ENCODE assay signal across 20 mouse cellular contexts in genomic region chr12:112639526-112639925, GRCm38 (mm10). TPM values are rescaled to one million over a fixed set of nuclear protein-coding genes. Genes with fewer than 3 reads are reported as not detected.
DNase-seq lines count a peak whose midpoint lies in the region; TF ChIP-seq lines count a peak whose summit lies in the region.
"Had no signal": no experiment of that assay in that cellular context is flagged by ENCODE, and none has a peak within 500 bp of the region (broad histone marks: within the 10 kb centered on the region; RNA-seq: fewer than 3 reads in every experiment).

No protein-coding gene starts in this region.

- TF ChIP-seq CTCF in gastrocnemius, adult 2 months (IDR thresholded peaks at IDR 0.05): no peak
- TF ChIP-seq CTCF in testis, adult 2 months (IDR thresholded peaks at IDR 0.05; ENCODE audit: control insufficient read depth, insufficient read depth, insufficient replicate concordance, low read depth, low read length): no peak

- intact Hi-C loops in gastrocnemius, adult 2 months (cut with DNase I): no loop called here

- no peaks in the 10 kb centered on the region for H3K27me3 ChIP-seq in testis, adult 2 months (ENCODE audit: control insufficient read depth, insufficient read depth, low read length)
- H3K27me3 ChIP-seq: forebrain, embryonic 13.5 days; heart, embryonic 12.5 days; heart, embryonic 15.5 days; hindbrain, embryonic 13.5 days had no signal

- no peak for DNase-seq in gastrocnemius, adult 2 months
- DNase-seq in gastrocnemius, postnatal 25 days: no peak
- DNase-seq in testis, postnatal 10 days (ENCODE audit: low spot score): no peak
- DNase-seq in thymus, postnatal 36 days: peak; percentile 24 to 56
- no peak for DNase-seq in adrenal gland, adult (ENCODE audit: inconsistent age in 2 of 2, low spot score in 1 of 2)
- DNase-seq: adrenal gland, postnatal 14 days; cerebellum, adult 11 months; cerebellum, adult 9-10 months; cerebellum, postnatal 14 days; gastrocnemius, postnatal 14 days; heart, adult 18-20 months; heart, postnatal 10 days; heart, postnatal 36 days had no signal

- H3K4me3 ChIP-seq in gastrocnemius, adult 2 months: no peak overlapping the region
- H3K4me3 ChIP-seq in testis, adult 2 months (ENCODE audit: control insufficient read depth, low read depth, low read length): peak overlapping the region; percentile 30
- H3K4me3 ChIP-seq: forebrain, embryonic 10.5 days; forebrain, embryonic 13.5 days; heart, embryonic 12.5 days; heart, embryonic 15.5 days; hindbrain, embryonic 10.5 days; hindbrain, embryonic 13.5 days had no signal

- H3K36me3 ChIP-seq in testis, adult 2 months (ENCODE audit: control insufficient read depth, insufficient read depth, low read length): no peaks in the 10 kb centered on the region
- H3K36me3 ChIP-seq: forebrain, embryonic 10.5 days; hindbrain, embryonic 10.5 days; hindbrain, embryonic 13.5 days had no signal

- no peak for TF ChIP-seq POLR2A in testis, adult 2 months (IDR thresholded peaks at IDR 0.05; ENCODE audit: control insufficient read depth, low read depth, low read length)

- H3K27ac ChIP-seq in gastrocnemius, adult 2 months: peak overlapping the region; percentile 35; the same call in 1 of the 2 replicates
- H3K27ac ChIP-seq in testis, adult 2 months (ENCODE audit: control insufficient read depth, insufficient read depth, low read depth, low read length): no peak overlapping the region
- H3K27ac ChIP-seq: forebrain, embryonic 10.5 days; forebrain, embryonic 13.5 days; heart, embryonic 15.5 days; hindbrain, embryonic 10.5 days; hindbrain, embryonic 13.5 days had no signal

- peaks cover 12% of the 10 kb centered on the region for H3K4me1 ChIP-seq in testis, adult 2 months (ENCODE audit: control insufficient read depth, insufficient read depth, low read length)
- H3K4me1 ChIP-seq: heart, embryonic 12.5 days had no signal

RNA-seq across cellular contexts. Expression of gene Siva1, which starts 5.0 kb away (rescaled TPM):
- 10 to 100 TPM; 18.6 to 25.3 TPM for total RNA-seq in gastrocnemius, adult 2 months (2021)
- total RNA-seq in gastrocnemius, postnatal 25 days (2021): 10 to 100 TPM; 13.4 to 16.1 TPM
- polyA plus RNA-seq in testis, adult 2 months (2012; rRNA removed): 36.0 and 41.7 TPM in 2 replicates

RNA-seq across cellular contexts. Expression of gene Adssl1, which starts 19.7 kb away (rescaled TPM):
- 1,000 to 10,000 TPM; 1,028 to 1,061 TPM for total RNA-seq in gastrocnemius, adult 2 months (2021)
- 100 to 1,000 TPM; 887 to 928 TPM for total RNA-seq in gastrocnemius, postnatal 25 days (2021)
- 7.9 and 8.9 TPM in 2 replicates for polyA plus RNA-seq in testis, adult 2 months (2012; rRNA removed)

RNA-seq across cellular contexts. Expression of gene Akt1, which starts 35.2 kb away (rescaled TPM):
- total RNA-seq in gastrocnemius, adult 2 months (2021): 10 to 100 TPM; 50.9 to 59.3 TPM
- 10 to 100 TPM; 63.5 to 69.7 TPM for total RNA-seq in gastrocnemius, postnatal 25 days (2021)
- polyA plus RNA-seq in testis, adult 2 months (2012; rRNA removed): 28.3 and 29.1 TPM in 2 replicates

RNA-seq across cellular contexts. Expression of gene Zbtb42, which starts 39.1 kb away (rescaled TPM):
- total RNA-seq in gastrocnemius, adult 2 months (2021): under 1 TPM; 0.64 to 0.81 TPM
- 1 to 10 TPM; 1.2 to 1.9 TPM for total RNA-seq in gastrocnemius, postnatal 25 days (2021)
- polyA plus RNA-seq in testis, adult 2 months (2012; rRNA removed): 49.9 and 55.5 TPM in 2 replicates

RNA-seq across cellular contexts. Expression of gene Inf2, which starts 50.9 kb away (rescaled TPM):
- total RNA-seq in gastrocnemius, adult 2 months (2021): 10 to 100 TPM in 1 of 2 experiments, 1 to 10 TPM in 1; 8.2 to 13.0 TPM
- total RNA-seq in gastrocnemius, postnatal 25 days (2021): 10 to 100 TPM; 10.3 to 10.9 TPM
- polyA plus RNA-seq in testis, adult 2 months (2012; rRNA removed): 2.9 TPM in 2 replicates

Comparison
In these comparisons a context has a peak if more than half of its experiments do, and no peak if none do; other contexts are left out.
1. DNase-seq: peak in thymus, postnatal 36 days (2 of 2); none in gastrocnemius, adult 2 months (single experiment), gastrocnemius, postnatal 25 days (single experiment), testis, postnatal 10 days (single experiment) and adrenal gland, adult (0 of 2).